Mouse (Mus musculus) hindbrain, embryonic 16.5 days (tissue): Measurements from ENCODE around the gene Kcng1. TPM values are rescaled to one million over a fixed set of nuclear protein-coding genes. Genes with fewer than 3 reads are reported as not detected.

Experiments
- ATAC-seq: fragments of 200-750 bp; cut with Nextera tagmentation; 2 replicates; pipeline ENCODE4 v1.8.0; 2017; ENCODE audit warnings: moderate TSS enrichment, moderate library complexity
- H3K27ac ChIP-seq: fragments of 300-500 bp; sonication (generic); 2 replicates; pipeline ENCODE4 v1.5.1; 2014; ENCODE audit warnings: low read depth, mild to moderate bottlenecking, control low read depth, low read length, moderate library complexity
- H3K27me3 ChIP-seq: fragments of 300-500 bp; sonication (generic); replicated peaks from 2 replicates; pipeline ENCODE4 v1.6.1; 2014; ENCODE audit warnings: low read length; ENCODE audit not compliant: control insufficient read depth, insufficient read depth
- H3K36me3 ChIP-seq: fragments of 300-500 bp; sonication (generic); 2 replicates; pipeline ENCODE4 v1.6.1; 2014; ENCODE audit warnings: mild to moderate bottlenecking, low read length, moderate library complexity, mixed read lengths; ENCODE audit not compliant: control insufficient read depth, insufficient read depth
- H3K4me1 ChIP-seq: fragments of 300-500 bp; sonication (generic); 2 replicates; pipeline ENCODE4 v1.6.1; 2014; ENCODE audit warnings: low read depth, low read length; ENCODE audit not compliant: control insufficient read depth, insufficient read depth
- H3K4me2 ChIP-seq: fragments of 300-500 bp; sonication (generic); 2 replicates; pipeline ENCODE4 v1.6.1; 2014; ENCODE audit warnings: mild to moderate bottlenecking, low read length, control low read depth, moderate library complexity
- H3K4me3 ChIP-seq: fragments of 300-500 bp; sonication (generic); 2 replicates; pipeline ENCODE4 v1.5.1; 2014; ENCODE audit warnings: mild to moderate bottlenecking, low read length, control low read depth, moderate library complexity
- H3K9ac ChIP-seq: fragments of 300-500 bp; sonication (generic); 2 replicates; pipeline ENCODE4 v1.6.1; 2014; ENCODE audit warnings: low read depth, mild to moderate bottlenecking, control low read depth, low read length, moderate library complexity
- H3K9me3 ChIP-seq: fragments of 300-500 bp; sonication (generic); 2 replicates; pipeline ENCODE4 v1.6.1; 2014; ENCODE audit warnings: mild to moderate bottlenecking, low read length, moderate library complexity; ENCODE audit not compliant: control insufficient read depth
- WGBS: fragments of 180-500 bp; shearing (Covaris S2); extraction: QIAGEN DNeasy Blood & Tissue Kit; methylation state at CpG from one replicate; pipeline ENCODE4 v1.1.7; 2014; 5-methylcytosine and 5-hydroxymethylcytosine counted together
- polyA plus RNA-seq: library from polyadenylated mRNA; unstranded; fragments of >200 nt; fragmentation: Nextera tagmentation; extraction: Ambion mirVana; gene quantifications from 2 replicates; pipeline ENCODE4 v1.2.1, GENCODE M21; 2015

Gene Kcng1
- polyA plus RNA-seq, 1 experiment from 2014 or later, result 2.0 TPM

- Histone ChIP-seq H3K4me3 (no peak overlapping the region), H3K9me3 (no peaks in the 10 kb centered on the region), H3K27me3 (peaks cover 10% of the 10 kb centered on the region), H3K27ac (no peak overlapping the region), H3K36me3 (no peaks in the 10 kb centered on the region), H3K9ac (no peak overlapping the region), H3K4me1 (no peaks in the 10 kb centered on the region), H3K4me2 (no peak overlapping the region)
- no peak for ATAC-seq
- 11% methylated on average over 11 of the region's 11 CpGs for WGBS
Measured at GRCm38 (mm10) chr2:168274374-168274935, 7.1 kb downstream of the Kcng1 start.

DNA sequence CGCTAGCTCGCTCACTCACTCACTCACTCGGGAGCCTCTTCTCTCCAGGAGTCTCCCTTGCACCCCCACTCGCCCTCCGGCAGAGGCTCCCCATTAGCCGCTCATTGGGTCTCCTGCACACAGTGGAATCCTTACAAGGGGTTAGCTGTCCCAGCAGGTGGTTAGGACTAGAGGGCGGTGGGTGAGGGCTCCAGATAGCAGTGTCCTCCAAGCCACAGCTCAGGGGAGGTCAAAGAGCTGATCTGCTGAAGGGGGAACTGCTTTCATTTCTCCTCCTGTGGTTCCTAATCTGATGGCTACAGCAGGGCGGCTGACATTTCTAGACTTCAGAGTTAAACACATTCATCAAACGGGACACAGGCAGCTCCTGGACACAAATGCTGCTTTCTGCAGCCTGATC lies 8.1 kb downstream of the Kcng1 start:
- Histone ChIP-seq H3K9ac (no peak overlapping the region), H3K36me3 (no peaks in the 10 kb centered on the region), H3K4me3 (no peak overlapping the region), H3K4me2 (no peak overlapping the region), H3K4me1 (no peaks in the 10 kb centered on the region), H3K9me3 (no peaks in the 10 kb centered on the region; the same call in 1 of the 2 replicates), H3K27me3 (peaks cover 7% of the 10 kb centered on the region; the same call in 1 of the 2 replicates), H3K27ac (no peak overlapping the region)
- WGBS, result 56% methylated on average over 9 of the region's 9 CpGs
- no peak for ATAC-seq

- no peaks in the 10 kb centered on the region for H3K27me3 ChIP-seq
- no peak overlapping the region for H3K9ac ChIP-seq
- no peaks in the 10 kb centered on the region for H3K4me1 ChIP-seq
- no peak overlapping the region for H3K27ac ChIP-seq
- WGBS, result 34% methylated on average over 7 of the region's 7 CpGs
- no peak for ATAC-seq
- H3K9me3 ChIP-seq, result no peaks in the 10 kb centered on the region; the same call in 1 of the 2 replicates
- no peak overlapping the region for H3K4me2 ChIP-seq
- H3K4me3 ChIP-seq, result no peak overlapping the region
- no peaks in the 10 kb centered on the region for H3K36me3 ChIP-seq
Measured at GRCm38 (mm10) chr2:168268033-168268432, 13.5 kb downstream of the Kcng1 start.

- no peak for ATAC-seq
- H3K9me3 ChIP-seq, result no peaks in the 10 kb centered on the region
- no peaks in the 10 kb centered on the region for H3K27me3 ChIP-seq
- H3K4me2 ChIP-seq, result no peak overlapping the region
- no peak overlapping the region for H3K4me3 ChIP-seq
- no peak overlapping the region for H3K9ac ChIP-seq
- H3K36me3 ChIP-seq, result no peaks in the 10 kb centered on the region
- WGBS, result 91% methylated on average over 10 of the region's 10 CpGs
- H3K27ac ChIP-seq, result no peak overlapping the region
- H3K4me1 ChIP-seq, result no peaks in the 10 kb centered on the region
Measured at GRCm38 (mm10) chr2:168260900-168261299, 20.6 kb downstream of the Kcng1 start.

DNA sequence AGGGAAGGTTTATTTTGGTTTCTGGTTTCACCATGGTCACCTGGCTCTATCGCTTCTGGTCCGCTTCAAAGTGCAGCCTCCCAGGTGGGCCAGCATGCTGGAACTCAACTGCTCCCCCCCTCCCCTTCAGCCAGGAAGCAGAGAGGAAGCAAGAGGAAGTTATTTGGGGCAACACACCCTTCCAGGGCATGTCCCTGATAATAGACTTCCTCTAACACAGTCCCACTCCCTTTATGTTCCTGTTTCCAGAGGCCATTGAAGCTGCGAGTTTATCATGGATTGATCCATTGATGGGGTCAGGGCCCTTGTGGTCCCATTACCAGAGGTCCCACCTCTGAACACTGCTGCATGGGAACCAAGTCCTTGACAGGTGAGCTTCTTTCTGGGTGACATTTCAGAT lies 21.4 kb downstream of the Kcng1 start:
- no peaks in the 10 kb centered on the region for H3K4me1 ChIP-seq
- 88% methylated on average over 3 of the region's 3 CpGs for WGBS
- H3K9ac ChIP-seq, result no peak overlapping the region
- no peaks in the 10 kb centered on the region for H3K27me3 ChIP-seq
- H3K4me2 ChIP-seq, result no peak overlapping the region
- ATAC-seq, result no peak
- no peaks in the 10 kb centered on the region for H3K9me3 ChIP-seq
- H3K4me3 ChIP-seq, result no peak overlapping the region
- H3K27ac ChIP-seq, result no peak overlapping the region
- H3K36me3 ChIP-seq, result no peaks in the 10 kb centered on the region

GRCm38 (mm10) chr2:168259046-168259445 lies 22.5 kb downstream of the Kcng1 start:
- H3K27ac ChIP-seq, result no peak overlapping the region
- H3K36me3 ChIP-seq, result no peaks in the 10 kb centered on the region
- no peak overlapping the region for H3K9ac ChIP-seq
- H3K4me2 ChIP-seq, result no peak overlapping the region
- 89% methylated on average over 8 of the region's 8 CpGs for WGBS
- no peak overlapping the region for H3K4me3 ChIP-seq
- no peak for ATAC-seq
- H3K4me1 ChIP-seq, result no peaks in the 10 kb centered on the region
- H3K9me3 ChIP-seq, result no peaks in the 10 kb centered on the region
- no peaks in the 10 kb centered on the region for H3K27me3 ChIP-seq

DNA sequence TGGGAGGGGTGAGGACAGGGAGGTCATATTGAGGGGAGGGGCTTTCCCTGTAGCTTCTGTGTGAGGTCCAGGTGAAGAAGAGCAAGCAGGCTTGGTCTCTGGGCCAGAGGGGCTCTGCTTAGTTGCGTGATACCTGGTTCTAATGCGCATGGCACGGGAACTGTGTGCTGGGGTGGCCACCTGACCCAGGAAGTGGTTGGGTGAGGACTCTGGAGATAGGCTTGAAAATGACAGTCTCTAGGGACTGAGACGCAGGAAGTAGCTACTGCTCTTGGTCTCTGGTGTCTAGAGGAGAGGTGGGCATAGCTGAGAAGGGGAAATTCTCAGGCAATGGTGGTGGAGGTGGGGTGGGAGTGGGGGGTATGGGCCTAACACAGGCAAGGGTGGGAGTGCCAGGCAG lies 24.3 kb downstream of the Kcng1 start:
- no peak overlapping the region for H3K27ac ChIP-seq
- WGBS, result 94% methylated on average over 4 of the region's 4 CpGs
- H3K36me3 ChIP-seq, result no peaks in the 10 kb centered on the region
- no peak overlapping the region for H3K9ac ChIP-seq
- no peaks in the 10 kb centered on the region for H3K27me3 ChIP-seq
- no peak overlapping the region for H3K4me2 ChIP-seq
- no peak overlapping the region for H3K4me3 ChIP-seq
- ATAC-seq, result no peak
- H3K9me3 ChIP-seq, result no peaks in the 10 kb centered on the region
- H3K4me1 ChIP-seq, result no peaks in the 10 kb centered on the region

- H3K36me3 ChIP-seq, result no peaks in the 10 kb centered on the region
- no peak overlapping the region for H3K27ac ChIP-seq
- H3K4me2 ChIP-seq, result no peak overlapping the region
- no peaks in the 10 kb centered on the region for H3K9me3 ChIP-seq
- no peaks in the 10 kb centered on the region for H3K4me1 ChIP-seq
- H3K4me3 ChIP-seq, result no peak overlapping the region
- 88% methylated on average over 3 of the region's 3 CpGs for WGBS
- H3K9ac ChIP-seq, result no peak overlapping the region
- H3K27me3 ChIP-seq, result 0 out of 2 replicates have a peak, but pooled peaks cover 3% of the 10 kb centered on the region
- no peak for ATAC-seq
Measured at GRCm38 (mm10) chr2:168256506-168256905, 25.0 kb downstream of the Kcng1 start.

DNA sequence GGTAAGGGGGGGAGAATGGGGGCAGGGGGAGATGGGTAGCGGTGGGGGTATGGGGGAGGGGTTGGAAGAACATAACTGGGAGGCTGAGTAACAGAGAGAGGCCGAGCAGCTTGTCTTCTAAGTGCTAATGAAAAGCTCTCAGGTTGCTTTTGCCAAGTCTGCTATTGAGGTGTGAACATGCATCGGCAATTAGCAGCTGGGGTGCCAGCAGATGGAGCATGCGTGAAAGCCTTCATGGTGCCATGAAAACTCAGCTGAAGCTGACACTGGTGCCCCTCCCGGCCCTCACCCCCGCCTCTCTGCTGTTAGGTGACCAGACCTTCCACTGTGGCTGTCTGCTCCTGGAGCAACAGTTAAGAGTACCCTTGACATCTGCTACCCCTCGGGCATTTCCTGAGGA lies 27.7 kb downstream of the Kcng1 start:
- H3K27me3 ChIP-seq, result 0 out of 2 replicates have a peak, but pooled peaks cover 3% of the 10 kb centered on the region
- 49% methylated on average over 7 of the region's 7 CpGs for WGBS
- no peak overlapping the region for H3K4me2 ChIP-seq
- no peaks in the 10 kb centered on the region for H3K9me3 ChIP-seq
- no peak overlapping the region for H3K27ac ChIP-seq
- no peak for ATAC-seq
- H3K36me3 ChIP-seq, result no peaks in the 10 kb centered on the region
- no peaks in the 10 kb centered on the region for H3K4me1 ChIP-seq
- H3K4me3 ChIP-seq, result no peak overlapping the region
- no peak overlapping the region for H3K9ac ChIP-seq
